Mouse (Mus musculus) cerebellum, adult 2 months (tissue): ENCODE measurements at regions not wholly inside any gene's neighbourhood (a gene's known extent, or its start where the extent isn't known, plus 50 kb on each side); places are given as distances from the start of the nearest gene placed in this dataset.

Experiments used
- CTCF ChIP-seq: fragments of 200-500 bp; IDR thresholded peaks from 2 replicates; pipeline ENCODE4 v1.5.1; 2011; ENCODE audit warnings: low read depth, mild to moderate bottlenecking, control low read depth, low read length, moderate library complexity, borderline replicate concordance; ENCODE audit not compliant: insufficient read depth
- POLR2A ChIP-seq: fragments of 200-500 bp; IDR thresholded peaks from 2 replicates; pipeline ENCODE4 v1.6.1; 2011; ENCODE audit warnings: low read length, control low read depth, borderline replicate concordance; ENCODE audit not compliant: insufficient read depth

DNA sequence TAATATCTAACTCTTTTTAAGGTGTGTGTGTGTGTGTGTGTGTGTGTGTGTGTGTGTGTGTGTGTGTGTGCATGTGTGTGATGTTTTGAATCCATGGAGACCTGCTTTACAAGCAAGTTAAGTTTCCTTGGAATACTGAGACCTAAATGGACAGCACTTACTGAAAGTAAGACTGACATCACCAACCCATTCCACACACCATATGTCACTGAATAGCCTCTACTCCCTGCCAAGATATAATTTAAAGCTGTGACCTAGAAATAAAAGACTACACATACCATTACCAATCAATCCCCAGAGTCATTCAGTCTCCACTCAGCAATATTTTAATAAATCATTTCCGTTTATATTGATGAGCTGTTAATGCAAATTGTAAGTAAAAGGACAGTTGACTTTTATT, 536.2 kb upstream of the Tmprss15 start:
- TF ChIP-seq CTCF, result no peak
- no peak for TF ChIP-seq POLR2A
